Mouse (Mus musculus): ENCODE results near the gene Psmc5. TPM values are rescaled to one million over a fixed set of nuclear protein-coding genes. Genes with fewer than 3 reads are reported as not detected.
"Not testable (repeated sequence)": the region's sequence is repeated elsewhere in the genome, so short reads cannot be mapped to it uniquely, and the experiment has no call there.

Psmc5 gene
- polyA plus RNA-seq (2012; ENCODE audit: insufficient read depth, insufficient read length, missing spikeins), result 76.9 and 78.8 TPM in 2 replicates

- Histone ChIP-seq H3K4me3 (ENCODE audit: insufficient read depth, low read length) (peak within 1 kb of the TSS; percentile 96), H3K27ac (ENCODE audit: insufficient read depth, low read depth, low read length) (peak within 1 kb of the TSS; percentile 68), H3K4me1 (ENCODE audit: control insufficient read depth, insufficient read depth, low read length) (peaks cover 13% of the 10 kb centered on the region)
- TF ChIP-seq CTCF (IDR thresholded peaks at IDR 0.05; ENCODE audit: low read depth, low read length), result no peak
- TF ChIP-seq POLR2A (IDR thresholded peaks at IDR 0.05; ENCODE audit: borderline replicate concordance, low read depth, low read length), result no peak
Observed at GRCm38 (mm10) chr11:106255685-106256451, at the start of gene Psmc5, which contains the start of gene Ftsj3. Gene Psmc5, plus strand, starts transcription at chr11:106256154. Gene Ftsj3, minus strand, starts transcription at chr11:106256079.

- Histone ChIP-seq H3K4me1 (ENCODE audit: control insufficient read depth, insufficient read depth, low read length) (peaks cover 7% of the 10 kb centered on the region), H3K27ac (ENCODE audit: insufficient read depth, low read depth, low read length) (no peak overlapping the region), H3K4me3 (ENCODE audit: insufficient read depth, low read length) (no peak overlapping the region)
- no peak for TF ChIP-seq CTCF (IDR thresholded peaks at IDR 0.05; ENCODE audit: low read depth, low read length)
- TF ChIP-seq POLR2A (IDR thresholded peaks at IDR 0.05; ENCODE audit: borderline replicate concordance, low read depth, low read length), result no peak
Observed at GRCm38 (mm10) chr11:106212771-106213170, 43.2 kb upstream of the Psmc5 start.

GRCm38 (mm10) chr11:106214856-106215255 is 41.1 kb upstream of the Psmc5 start:
- H3K4me1 ChIP-seq (ENCODE audit: control insufficient read depth, insufficient read depth, low read length), result peaks cover 13% of the 10 kb centered on the region
- no peak overlapping the region for H3K27ac ChIP-seq (ENCODE audit: insufficient read depth, low read depth, low read length)
- no peak for TF ChIP-seq CTCF (IDR thresholded peaks at IDR 0.05; ENCODE audit: low read depth, low read length)
- TF ChIP-seq POLR2A (IDR thresholded peaks at IDR 0.05; ENCODE audit: borderline replicate concordance, low read depth, low read length), result no peak
- H3K4me3 ChIP-seq (ENCODE audit: insufficient read depth, low read length), result peak overlapping the region; percentile 77

GRCm38 (mm10) chr11:106215450-106215859 is 40.5 kb upstream of the Psmc5 start:
- H3K4me3 ChIP-seq (ENCODE audit: insufficient read depth, low read length), result peak overlapping the region; percentile 77
- no peak for TF ChIP-seq POLR2A (IDR thresholded peaks at IDR 0.05; ENCODE audit: borderline replicate concordance, low read depth, low read length)
- peak overlapping the region; percentile 25; the same call in 1 of the 2 replicates for H3K27ac ChIP-seq (ENCODE audit: insufficient read depth, low read depth, low read length)
- H3K4me1 ChIP-seq (ENCODE audit: control insufficient read depth, insufficient read depth, low read length), result peaks cover 13% of the 10 kb centered on the region

- H3K27ac ChIP-seq (ENCODE audit: insufficient read depth, low read depth, low read length), result peak within 1 kb of the TSS; percentile 93
- TF ChIP-seq POLR2A (IDR thresholded peaks at IDR 0.05; ENCODE audit: borderline replicate concordance, low read depth, low read length), result no peak
- no peak for TF ChIP-seq CTCF (IDR thresholded peaks at IDR 0.05; ENCODE audit: low read depth, low read length)
- peak within 1 kb of the TSS; percentile 93 for H3K4me3 ChIP-seq (ENCODE audit: insufficient read depth, low read length)
- H3K4me1 ChIP-seq (ENCODE audit: control insufficient read depth, insufficient read depth, low read length), result peaks cover 13% of the 10 kb centered on the region
Observed at GRCm38 (mm10) chr11:106215927-106216729, 39.8 kb upstream of the Psmc5 start, which contains the start of gene Ccdc47. Gene Ccdc47, minus strand, starts transcription at chr11:106216344.

- peak within 1 kb of the TSS; percentile 93 for H3K4me3 ChIP-seq (ENCODE audit: insufficient read depth, low read length)
- peak within 1 kb of the TSS; percentile 93 for H3K27ac ChIP-seq (ENCODE audit: insufficient read depth, low read depth, low read length)
- H3K4me1 ChIP-seq (ENCODE audit: control insufficient read depth, insufficient read depth, low read length), result peaks cover 13% of the 10 kb centered on the region
- TF ChIP-seq CTCF (IDR thresholded peaks at IDR 0.05; ENCODE audit: low read depth, low read length) (no peak), POLR2A (IDR thresholded peaks at IDR 0.05; ENCODE audit: borderline replicate concordance, low read depth, low read length) (no peak)
Observed at GRCm38 (mm10) chr11:106216730-106217490, 39.0 kb upstream of the Psmc5 start, which contains the start of gene Ddx42. Gene Ddx42, plus strand, starts transcription at chr11:106216926.

GRCm38 (mm10) chr11:106220603-106221002 is 35.4 kb upstream of the Psmc5 start:
- H3K4me1 ChIP-seq (ENCODE audit: control insufficient read depth, insufficient read depth, low read length), result peaks cover 15% of the 10 kb centered on the region
- TF ChIP-seq CTCF (IDR thresholded peaks at IDR 0.05; ENCODE audit: low read depth, low read length), result no peak
- H3K27ac ChIP-seq (ENCODE audit: insufficient read depth, low read depth, low read length), result no peak overlapping the region
- no peak overlapping the region for H3K4me3 ChIP-seq (ENCODE audit: insufficient read depth, low read length)

GRCm38 (mm10) chr11:106233978-106234377 is 22.0 kb upstream of the Psmc5 start:
- not testable (repeated sequence) for H3K4me1 ChIP-seq (ENCODE audit: control insufficient read depth, insufficient read depth, low read length); H3K4me3 ChIP-seq (ENCODE audit: insufficient read depth, low read length); H3K27ac ChIP-seq (ENCODE audit: insufficient read depth, low read depth, low read length)

GRCm38 (mm10) chr11:106246834-106247233 is 9.1 kb upstream of the Psmc5 start:
- no peak overlapping the region for H3K4me3 ChIP-seq (ENCODE audit: insufficient read depth, low read length)
- H3K27ac ChIP-seq (ENCODE audit: insufficient read depth, low read depth, low read length), result no peak overlapping the region
- TF ChIP-seq POLR2A (IDR thresholded peaks at IDR 0.05; ENCODE audit: borderline replicate concordance, low read depth, low read length) (no peak), CTCF (IDR thresholded peaks at IDR 0.05; ENCODE audit: low read depth, low read length) (no peak)
- H3K4me1 ChIP-seq (ENCODE audit: control insufficient read depth, insufficient read depth, low read length), result no peaks in the 10 kb centered on the region
